Mouse (Mus musculus): ENCODE results near the gene Gmppb. TPM values are rescaled to one million over a fixed set of nuclear protein-coding genes. Genes with fewer than 3 reads are reported as not detected.

Gene Gmppb
- polyA plus RNA-seq, 1 experiment from 2014 or later = 18.8 TPM

DNA sequence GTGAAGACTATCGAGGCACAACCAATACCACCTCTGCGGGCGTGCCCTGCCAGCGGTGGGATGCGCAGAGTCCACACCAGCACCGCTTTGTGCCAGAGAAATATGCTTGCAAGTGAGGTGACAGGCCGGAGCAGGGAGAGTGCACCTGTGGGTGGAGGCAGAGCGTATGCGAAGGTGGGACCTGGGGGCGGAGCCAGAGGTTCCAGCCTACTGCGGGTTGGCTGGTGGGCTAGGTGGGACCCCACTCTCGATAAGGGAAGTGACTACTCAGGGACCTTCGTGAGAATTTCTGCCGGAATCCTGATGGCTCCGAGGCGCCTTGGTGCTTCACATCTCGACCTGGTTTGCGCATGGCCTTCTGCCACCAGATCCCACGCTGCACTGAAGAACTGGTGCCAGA is 33.5 kb downstream of the Gmppb start:
- no peaks in the 10 kb centered on the region for H3K9me3 ChIP-seq (ENCODE audit: control insufficient read depth, low read length)
- H3K4me2 ChIP-seq (ENCODE audit: low read length) = peak overlapping the region; percentile 48
- ATAC-seq (ENCODE audit: insufficient number of reproducible peaks, insufficient read depth, low FRiP score, low read depth) = no peak
- H3K9ac ChIP-seq (ENCODE audit: low read length) = peak overlapping the region; percentile 31; the same call in 1 of the 2 replicates
- peaks cover 31% of the 10 kb centered on the region for H3K27me3 ChIP-seq (ENCODE audit: control insufficient read depth, insufficient read depth, low read length)
- H3K4me3 ChIP-seq (ENCODE audit: control insufficient read depth in 1 of 2, insufficient read depth in 1 of 2, low read depth in 1 of 2, low read length in 2 of 2) = peak overlapping the region; percentile 3 to 11; a peak in 2 of 4 replicates
- no peak overlapping the region for H3K27ac ChIP-seq (replicated peaks in 1 of 2; ENCODE audit: control insufficient read depth in 1 of 2, insufficient read depth in 1 of 2, low read depth in 2 of 2, low read length in 2 of 2)
- peaks cover 10 to 18% of the 10 kb centered on the region in 2 experiments for H3K4me1 ChIP-seq (ENCODE audit: control insufficient read depth in 2 of 2, insufficient read depth in 2 of 2, low read length in 2 of 2)
- 7% methylated on average over 19 of the region's 19 CpGs for WGBS
- peaks cover 36% of the 10 kb centered on the region for H3K36me3 ChIP-seq (ENCODE audit: control insufficient read depth, insufficient read depth, low read length)

- H3K27ac ChIP-seq (replicated peaks in 1 of 2; ENCODE audit: control insufficient read depth in 1 of 2, insufficient read depth in 1 of 2, low read depth in 2 of 2, low read length in 2 of 2) = no peak within 1 kb of the TSS
- no peak for ATAC-seq (ENCODE audit: insufficient number of reproducible peaks, insufficient read depth, low FRiP score, low read depth)
- 32% methylated on average over 12 of the region's 12 CpGs for WGBS
Measured at GRCm38 (mm10) chr9:108082988-108083431, 34.0 kb downstream of the Gmppb start, which contains the start of gene Rnf123. Gene Rnf123, minus strand, starts transcription at chr9:108083346.

GRCm38 (mm10) chr9:108083561-108083960 is 34.5 kb downstream of the Gmppb start:
- Histone ChIP-seq H3K4me1 (ENCODE audit: control insufficient read depth in 2 of 2, insufficient read depth in 2 of 2, low read length in 2 of 2) (peaks cover 10 to 11% of the 10 kb centered on the region in 2 experiments), H3K4me2 (ENCODE audit: low read length) (no peak overlapping the region), H3K9ac (ENCODE audit: low read length) (no peak overlapping the region), H3K4me3 (ENCODE audit: control insufficient read depth in 1 of 2, insufficient read depth in 1 of 2, low read depth in 1 of 2, low read length in 2 of 2) (no peak overlapping the region), H3K9me3 (ENCODE audit: control insufficient read depth, low read length) (no peaks in the 10 kb centered on the region), H3K27ac (replicated peaks in 1 of 2; ENCODE audit: control insufficient read depth in 1 of 2, insufficient read depth in 1 of 2, low read depth in 2 of 2, low read length in 2 of 2) (no peak overlapping the region), H3K27me3 (ENCODE audit: control insufficient read depth, insufficient read depth, low read length) (peaks cover 31% of the 10 kb centered on the region), H3K36me3 (ENCODE audit: control insufficient read depth, insufficient read depth, low read length) (peaks cover 46% of the 10 kb centered on the region)
- WGBS = 36% methylated on average over 6 of the region's 6 CpGs
- ATAC-seq (ENCODE audit: insufficient number of reproducible peaks, insufficient read depth, low FRiP score, low read depth) = no peak

More at GRCm38 (mm10) chr9:108082988-108083431, 34.0 kb downstream of the Gmppb start, which contains the start of gene Rnf123:
- no peaks in the 10 kb centered on the region for H3K9me3 ChIP-seq (ENCODE audit: control insufficient read depth, low read length)
- peak within 1 kb of the TSS; percentile 31 for H3K9ac ChIP-seq (ENCODE audit: low read length)
- H3K4me2 ChIP-seq (ENCODE audit: low read length) = peak within 1 kb of the TSS; percentile 48
- peak within 1 kb of the TSS; percentile 3 to 11; a peak in 2 of 4 replicates for H3K4me3 ChIP-seq (ENCODE audit: control insufficient read depth in 1 of 2, insufficient read depth in 1 of 2, low read depth in 1 of 2, low read length in 2 of 2)
- H3K4me1 ChIP-seq (ENCODE audit: control insufficient read depth in 2 of 2, insufficient read depth in 2 of 2, low read length in 2 of 2) = peaks cover 10 to 16% of the 10 kb centered on the region in 2 experiments
- H3K27me3 ChIP-seq (ENCODE audit: control insufficient read depth, insufficient read depth, low read length) = peaks cover 31% of the 10 kb centered on the region
- peaks cover 41% of the 10 kb centered on the region for H3K36me3 ChIP-seq (ENCODE audit: control insufficient read depth, insufficient read depth, low read length)

DNA sequence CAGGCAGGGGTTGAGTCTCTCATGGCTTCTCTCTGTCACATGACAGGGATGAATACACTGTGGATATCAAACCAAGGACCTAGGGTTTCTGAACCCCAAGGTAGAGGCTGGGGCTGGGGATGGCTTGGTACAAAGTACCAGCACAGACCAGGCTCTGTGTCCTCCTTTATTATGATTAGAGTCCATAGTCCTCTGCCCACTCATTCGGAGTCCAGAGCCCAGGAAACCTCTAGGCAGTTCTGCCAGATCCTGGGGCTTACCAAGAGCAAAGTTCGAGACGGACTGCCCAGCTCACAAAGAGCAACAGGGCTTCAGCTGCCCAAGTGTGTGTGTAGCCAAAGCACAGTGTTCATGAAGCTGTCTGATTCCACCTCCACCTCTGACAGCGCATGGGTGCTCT is 36.2 kb downstream of the Gmppb start:
- no peak for ATAC-seq (ENCODE audit: insufficient number of reproducible peaks, insufficient read depth, low FRiP score, low read depth)
- no peak overlapping the region for H3K27ac ChIP-seq (replicated peaks in 1 of 2; ENCODE audit: control insufficient read depth in 1 of 2, insufficient read depth in 1 of 2, low read depth in 2 of 2, low read length in 2 of 2)
- H3K4me3 ChIP-seq (ENCODE audit: control insufficient read depth in 1 of 2, insufficient read depth in 1 of 2, low read depth in 1 of 2, low read length in 2 of 2) = no peak overlapping the region
- H3K27me3 ChIP-seq (ENCODE audit: control insufficient read depth, insufficient read depth, low read length) = peaks cover 31% of the 10 kb centered on the region
- H3K4me1 ChIP-seq (ENCODE audit: control insufficient read depth in 2 of 2, insufficient read depth in 2 of 2, low read length in 2 of 2) = peaks cover 6% of the 10 kb centered on the region in 2 experiments; a peak in 3 of 4 replicates
- H3K9me3 ChIP-seq (ENCODE audit: control insufficient read depth, low read length) = no peaks in the 10 kb centered on the region
- H3K36me3 ChIP-seq (ENCODE audit: control insufficient read depth, insufficient read depth, low read length) = peaks cover 63% of the 10 kb centered on the region
- WGBS = 92% methylated on average over 4 of the region's 4 CpGs
- no peak overlapping the region for H3K9ac ChIP-seq (ENCODE audit: low read length)
- no peak overlapping the region for H3K4me2 ChIP-seq (ENCODE audit: low read length)

DNA sequence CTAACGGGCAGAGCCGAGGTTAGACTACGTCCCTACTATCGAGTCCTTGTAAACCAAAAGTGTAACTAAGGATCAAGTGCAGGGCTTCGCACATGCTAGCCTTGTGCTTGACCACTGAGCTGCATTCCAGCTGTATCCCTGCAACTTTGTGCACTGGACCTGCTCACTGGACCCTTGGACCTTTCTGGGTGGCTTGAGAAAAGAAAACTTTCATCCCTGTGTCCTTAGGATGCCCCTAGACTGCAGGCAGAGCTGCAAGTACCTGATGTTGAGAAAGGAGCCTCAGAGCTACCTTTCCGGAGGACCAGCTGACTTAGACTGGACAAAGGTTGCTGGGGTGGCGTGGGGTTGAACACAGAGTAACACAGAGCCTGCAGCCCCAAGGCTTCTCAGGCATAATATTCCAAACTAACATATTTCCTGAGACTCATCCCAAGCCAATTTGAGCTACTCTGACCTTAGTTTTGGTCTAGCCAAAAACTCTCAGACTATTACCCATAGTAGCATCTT is 41.6 kb downstream of the Gmppb start:
- H3K4me1 ChIP-seq (ENCODE audit: control insufficient read depth in 2 of 2, insufficient read depth in 2 of 2, low read length in 2 of 2) = peaks cover 4 to 15% of the 10 kb centered on the region in 2 experiments
- H3K27ac ChIP-seq (replicated peaks in 1 of 2; ENCODE audit: control insufficient read depth in 1 of 2, insufficient read depth in 1 of 2, low read depth in 2 of 2, low read length in 2 of 2) = no peak overlapping the region
- no peaks in the 10 kb centered on the region for H3K27me3 ChIP-seq (ENCODE audit: control insufficient read depth, insufficient read depth, low read length)
- ATAC-seq (ENCODE audit: insufficient number of reproducible peaks, insufficient read depth, low FRiP score, low read depth) = no peak
- H3K9ac ChIP-seq (ENCODE audit: low read length) = no peak overlapping the region
- no peak overlapping the region for H3K4me3 ChIP-seq (ENCODE audit: control insufficient read depth in 1 of 2, insufficient read depth in 1 of 2, low read depth in 1 of 2, low read length in 2 of 2)
- 94% methylated on average over 7 of the region's 7 CpGs for WGBS
- H3K4me2 ChIP-seq (ENCODE audit: low read length) = no peak overlapping the region
- H3K9me3 ChIP-seq (ENCODE audit: control insufficient read depth, low read length) = no peaks in the 10 kb centered on the region
- H3K36me3 ChIP-seq (ENCODE audit: control insufficient read depth, insufficient read depth, low read length) = peaks cover 73% of the 10 kb centered on the region

DNA sequence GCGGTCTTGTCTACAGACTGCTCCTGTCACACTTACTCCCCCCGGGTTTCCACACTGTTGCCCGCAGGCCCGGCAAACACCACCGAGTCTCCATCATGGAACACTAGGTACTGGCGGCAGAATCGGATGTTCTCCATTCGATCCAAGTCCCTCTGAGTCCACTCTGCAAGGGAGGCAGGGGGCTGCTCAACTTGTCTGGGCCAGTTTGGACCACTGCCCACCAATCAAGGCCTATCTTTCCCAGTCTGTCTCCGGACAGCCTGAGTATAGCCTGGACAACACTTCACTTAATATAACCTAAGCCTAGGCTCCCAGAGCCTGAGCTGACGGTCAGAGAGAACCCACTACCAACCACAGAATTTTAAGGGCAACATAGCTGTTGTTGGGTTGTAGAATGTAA is 44.5 kb downstream of the Gmppb start:
- 58% methylated on average over 10 of the region's 10 CpGs for WGBS
- Histone ChIP-seq H3K4me2 (ENCODE audit: low read length) (peak overlapping the region; percentile 99), H3K4me1 (ENCODE audit: control insufficient read depth in 2 of 2, insufficient read depth in 2 of 2, low read length in 2 of 2) (peaks cover 8 to 30% of the 10 kb centered on the region in 2 experiments)

DNA sequence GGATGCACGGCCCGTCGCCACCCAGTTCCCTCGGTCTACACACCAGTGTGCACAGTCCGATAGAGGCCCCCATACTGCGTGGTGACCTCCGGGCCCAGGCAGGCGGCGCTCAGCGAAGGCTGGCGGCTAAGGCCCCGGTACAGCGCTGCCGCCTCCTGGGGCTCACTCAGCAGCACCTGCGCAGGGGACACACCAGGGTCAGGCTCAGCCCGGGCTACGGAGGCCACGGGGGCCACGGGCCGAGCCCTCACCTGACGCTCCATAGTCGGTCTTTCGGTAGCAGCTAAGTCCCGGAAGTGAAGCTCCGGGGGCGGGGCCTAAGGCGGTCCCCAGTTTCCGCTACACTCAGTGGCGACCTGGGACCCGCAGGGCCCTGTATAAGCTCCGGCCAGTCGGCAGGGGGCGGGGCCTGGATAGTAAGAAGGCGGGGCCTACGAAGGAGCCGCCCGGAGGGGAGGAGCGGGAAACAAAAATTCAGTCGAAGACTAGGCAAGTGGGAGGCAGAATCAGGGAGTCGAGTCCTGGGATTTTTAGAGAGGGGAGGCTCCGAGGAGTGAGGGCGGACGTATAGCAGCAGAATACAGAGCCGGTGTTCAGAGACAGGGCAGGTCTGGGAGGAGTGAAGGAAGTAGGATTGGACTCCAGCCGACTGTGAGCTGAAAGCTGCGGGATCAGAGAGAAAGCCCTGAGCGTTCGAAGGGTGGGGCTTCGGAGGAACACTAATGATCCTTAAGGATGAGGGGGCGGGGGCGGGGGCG is 45.3 kb downstream of the Gmppb start, which contains the start of gene Apeh:
TSS of gene Apeh (minus strand) at position 423 of the 758 bp plus-strand sequence.
- peak; percentile 90 for ATAC-seq (ENCODE audit: insufficient number of reproducible peaks, insufficient read depth, low FRiP score, low read depth)
- WGBS = under 1% methylated on average over 52 of the region's 52 CpGs
- Histone ChIP-seq H3K4me1 (ENCODE audit: control insufficient read depth in 2 of 2, insufficient read depth in 2 of 2, low read length in 2 of 2) (peaks cover 8 to 30% of the 10 kb centered on the region in 2 experiments), H3K4me2 (ENCODE audit: low read length) (peak within 1 kb of the TSS; percentile 99), H3K36me3 (ENCODE audit: control insufficient read depth, insufficient read depth, low read length) (peaks cover 36% of the 10 kb centered on the region), H3K9me3 (ENCODE audit: control insufficient read depth, low read length) (no peaks in the 10 kb centered on the region), H3K27ac (replicated peaks in 1 of 2; ENCODE audit: control insufficient read depth in 1 of 2, insufficient read depth in 1 of 2, low read depth in 2 of 2, low read length in 2 of 2) (peak within 1 kb of the TSS; percentile 56 to 58), H3K27me3 (ENCODE audit: control insufficient read depth, insufficient read depth, low read length) (no peaks in the 10 kb centered on the region), H3K4me3 (ENCODE audit: control insufficient read depth in 1 of 2, insufficient read depth in 1 of 2, low read depth in 1 of 2, low read length in 2 of 2) (peak within 1 kb of the TSS; percentile 59 to 78), H3K9ac (ENCODE audit: low read length) (peak within 1 kb of the TSS; percentile 79)

More for the DNA sequence above, 44.5 kb downstream of the Gmppb start:
- peak overlapping the region; percentile 79 for H3K9ac ChIP-seq (ENCODE audit: low read length)
- H3K9me3 ChIP-seq (ENCODE audit: control insufficient read depth, low read length) = no peaks in the 10 kb centered on the region
- peaks cover 44% of the 10 kb centered on the region for H3K36me3 ChIP-seq (ENCODE audit: control insufficient read depth, insufficient read depth, low read length)
- no peaks in the 10 kb centered on the region for H3K27me3 ChIP-seq (ENCODE audit: control insufficient read depth, insufficient read depth, low read length)
- peak overlapping the region; percentile 59 to 78 for H3K4me3 ChIP-seq (ENCODE audit: control insufficient read depth in 1 of 2, insufficient read depth in 1 of 2, low read depth in 1 of 2, low read length in 2 of 2)
- peak overlapping the region in 1 of 2 experiments; percentile 56; a peak in 1 of 4 replicates for H3K27ac ChIP-seq (replicated peaks in 1 of 2; ENCODE audit: control insufficient read depth in 1 of 2, insufficient read depth in 1 of 2, low read depth in 2 of 2, low read length in 2 of 2)
- ATAC-seq (ENCODE audit: insufficient number of reproducible peaks, insufficient read depth, low FRiP score, low read depth) = no peak

Measured in heart, embryonic 14.5 days (tissue).